Mouse (Mus musculus) C2C12 (cell line): ENCODE results near the gene Hsd3b7.

Experiments
- CTCF ChIP-seq: IDR thresholded peaks from one replicate; pipeline ENCODE4 v1.5.1; 2011; ENCODE audit not compliant: control insufficient read depth, insufficient read depth, insufficient read length
- USF1 ChIP-seq: IDR thresholded peaks from one replicate; pipeline ENCODE4 v1.6.1; 2011; ENCODE audit warnings: low read depth, mild to moderate bottlenecking, control low read depth, moderate library complexity

DNA sequence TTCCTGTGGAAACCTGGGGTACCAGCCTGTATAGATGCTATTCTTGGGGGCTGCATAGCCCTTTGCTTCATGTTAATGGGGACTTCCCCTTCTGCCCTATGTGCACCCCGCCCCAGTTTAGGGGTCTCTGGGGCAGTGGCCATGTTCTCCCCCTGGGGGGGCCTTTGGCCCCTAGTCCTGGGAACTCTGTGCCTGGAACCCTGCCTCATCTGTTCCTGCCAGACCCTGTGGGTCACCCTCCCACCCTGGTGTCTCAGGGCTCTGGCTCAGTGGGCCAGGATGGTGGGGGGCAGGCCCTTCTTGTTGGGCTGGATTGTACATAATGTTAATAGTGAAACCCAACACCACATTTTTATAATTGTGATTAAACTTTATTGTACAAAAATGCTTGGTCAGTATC, 666 bp upstream of the Hsd3b7 start:
- TF ChIP-seq USF1 (no peak), CTCF (no peak)
